26 mouse cellular contexts compared by ENCODE assay signal in the genomic region with DNA sequence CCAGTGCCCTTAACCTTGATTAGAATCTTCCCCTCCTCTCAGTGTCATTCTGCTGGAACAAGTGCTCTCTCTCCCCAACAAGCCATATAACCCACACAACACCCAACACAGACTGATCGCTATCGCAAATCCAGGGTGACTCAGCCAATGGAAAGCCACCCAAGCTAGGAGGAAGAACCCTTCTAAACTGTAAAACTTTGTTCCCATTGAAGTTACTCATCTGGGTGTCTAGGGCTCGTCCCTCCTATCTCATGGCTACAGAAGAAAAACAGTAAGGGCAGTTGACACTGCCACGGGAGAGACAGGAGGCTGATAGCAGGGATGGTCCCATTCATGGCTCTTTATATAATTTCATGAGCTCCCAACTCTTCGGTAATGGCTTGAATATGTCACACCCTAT.
A peak's percentile ranks its signal among the peaks of the same experiment; 100 is the strongest.
DNase-seq lines count a peak whose midpoint lies in the region; ATAC-seq and TF ChIP-seq lines count a peak whose summit lies in the region.
"Had no signal": no experiment of that assay in that cellular context is flagged by ENCODE, and none has a peak within 500 bp of the region (broad histone marks: within the 10 kb centered on the region; RNA-seq: fewer than 3 reads in every experiment).

No protein-coding gene starts in this region.

- peaks cover 23% of the 10 kb centered on the region for H3K36me3 ChIP-seq in G1E (replicated peaks)
- H3K36me3 ChIP-seq in liver, embryonic 11.5 days (ENCODE audit: control insufficient read depth, insufficient read depth, low read length), result peaks cover 2% of the 10 kb centered on the region; the same call in 1 of the 2 replicates
- H3K36me3 ChIP-seq in lung, postnatal 0 days (ENCODE audit: insufficient read depth, low read length), result no peaks in the 10 kb centered on the region
- H3K36me3 ChIP-seq in kidney, embryonic 16.5 days (ENCODE audit: insufficient read depth, low read length), result no peaks in the 10 kb centered on the region
- H3K36me3 ChIP-seq: embryonic facial prominence, embryonic 10.5 days; forebrain, embryonic 15.5 days; heart, embryonic 10.5 days; hindbrain, embryonic 13.5 days; limb, embryonic 12.5 days; lung, embryonic 15.5 days; midbrain, embryonic 12.5 days; neural tube, embryonic 12.5 days had no signal

- intact Hi-C loops in left cerebral cortex, postnatal 4 days (cut with DNase I), result no loop called here

- TF ChIP-seq EP300 in lung, postnatal 0 days (IDR thresholded peaks at IDR 0.05), result no peak

- peak; percentile 57 for DNase-seq in G1E (ENCODE audit: low spot score)
- DNase-seq in liver, embryonic 11.5 days (ENCODE audit: low spot score), result no peak
- DNase-seq in lung, postnatal 0 days (ENCODE audit: low spot score), result no peak
- no peak for DNase-seq in left cerebral cortex, postnatal 4 days
- DNase-seq: adrenal gland, postnatal 14 days; cerebellum, adult 18-20 months; cerebellum, postnatal 36 days; kidney, adult 2 months; kidney, postnatal 36 days; thymus, adult 2 months had no signal

- peak; percentile 87 for ATAC-seq in G1E (ENCODE audit: extremely low read depth, insufficient number of reproducible peaks, low FRiP score, poor library complexity, severe bottlenecking)
- ATAC-seq in common myeloid progenitor, adult 5-6 weeks (replicated peaks; ENCODE audit: low read depth, poor library complexity, severe bottlenecking), result peak; percentile 60
- ATAC-seq in liver, embryonic 11.5 days (replicated peaks; ENCODE audit: low FRiP score), result peak; percentile 72
- peak; percentile 86 for ATAC-seq in megakaryocyte progenitor cell, adult 5-6 weeks (replicated peaks; ENCODE audit: poor library complexity)
- no peak for ATAC-seq in lung, postnatal 0 days
- ATAC-seq in kidney, embryonic 16.5 days (ENCODE audit: low FRiP score, low TSS enrichment), result no peak
- ATAC-seq: activated CD4-positive, CD25-positive, alpha-beta regulatory T cell, adult 4 months; forebrain, embryonic 15.5 days; inflammation-experienced regulatory T-cells, adult 6 months; Patski had no signal

- WGBS in liver, embryonic 11.5 days, result 53% methylated on average over 5 of the region's 5 CpGs
- 84% methylated on average over 5 of the region's 5 CpGs for WGBS in lung, postnatal 0 days
- 87% methylated on average over 5 of the region's 5 CpGs for WGBS in kidney, embryonic 16.5 days

- no peaks in the 10 kb centered on the region for H3K27me3 ChIP-seq in G1E (ENCODE audit: insufficient read depth, low read length)
- H3K27me3 ChIP-seq in liver, embryonic 11.5 days (replicated peaks; ENCODE audit: control insufficient read depth, insufficient read depth, low read length), result no peaks in the 10 kb centered on the region
- H3K27me3 ChIP-seq in lung, postnatal 0 days (replicated peaks; ENCODE audit: insufficient read depth, low read length), result no peaks in the 10 kb centered on the region
- no peaks in the 10 kb centered on the region for H3K27me3 ChIP-seq in kidney, embryonic 16.5 days (ENCODE audit: insufficient read depth, low read length)
- H3K27me3 ChIP-seq: forebrain, embryonic 15.5 days; hindbrain, embryonic 13.5 days; limb, embryonic 12.5 days; lung, embryonic 15.5 days; midbrain, embryonic 12.5 days; neural tube, embryonic 12.5 days; Patski had no signal

- H3K4me2 ChIP-seq in liver, embryonic 11.5 days, result peak overlapping the region; percentile 12; the same call in 1 of the 2 replicates
- no peak overlapping the region for H3K4me2 ChIP-seq in lung, postnatal 0 days (replicated peaks; ENCODE audit: low read depth, low read length)
- no peak overlapping the region for H3K4me2 ChIP-seq in kidney, embryonic 16.5 days (replicated peaks; ENCODE audit: low read depth, low read length)
- H3K4me2 ChIP-seq: forebrain, embryonic 15.5 days; hindbrain, embryonic 13.5 days; limb, embryonic 12.5 days; lung, embryonic 15.5 days; midbrain, embryonic 12.5 days; neural tube, embryonic 12.5 days had no signal

- peak overlapping the region; percentile 25; the same call in 1 of the 2 replicates for H3K9ac ChIP-seq in liver, embryonic 11.5 days (ENCODE audit: low read depth, low read length)
- H3K9ac ChIP-seq in lung, postnatal 0 days (replicated peaks; ENCODE audit: low read depth), result no peak overlapping the region
- H3K9ac ChIP-seq in kidney, embryonic 16.5 days (replicated peaks; ENCODE audit: low read length), result no peak overlapping the region
- H3K9ac ChIP-seq: forebrain, embryonic 15.5 days; hindbrain, embryonic 13.5 days; limb, embryonic 12.5 days; lung, embryonic 15.5 days; midbrain, embryonic 12.5 days; neural tube, embryonic 12.5 days had no signal

- H3K4me3 ChIP-seq in G1E (ENCODE audit: low read depth, low read length), result peak overlapping the region; percentile 0; the same call in 1 of the 2 replicates
- H3K4me3 ChIP-seq in liver, embryonic 11.5 days (ENCODE audit: low read depth, low read length), result no peak overlapping the region
- no peak overlapping the region for H3K4me3 ChIP-seq in lung, postnatal 0 days (ENCODE audit: low read depth, low read length)
- H3K4me3 ChIP-seq in kidney, embryonic 16.5 days (ENCODE audit: low read length), result no peak overlapping the region
- H3K4me3 ChIP-seq: embryonic facial prominence, embryonic 10.5 days; erythroblast, embryonic 14.5 days; forebrain, embryonic 15.5 days; heart, embryonic 10.5 days; hindbrain, embryonic 13.5 days; limb, embryonic 12.5 days; lung, embryonic 15.5 days; midbrain, embryonic 12.5 days; neural tube, embryonic 12.5 days had no signal

- peak overlapping the region; percentile 72 for H3K27ac ChIP-seq in liver, embryonic 11.5 days (ENCODE audit: low read depth, low read length)
- H3K27ac ChIP-seq in lung, postnatal 0 days (ENCODE audit: low read length), result no peak overlapping the region
- H3K27ac ChIP-seq in kidney, embryonic 16.5 days (ENCODE audit: low read length), result no peak overlapping the region
- H3K27ac ChIP-seq: embryonic facial prominence, embryonic 10.5 days; forebrain, embryonic 15.5 days; heart, embryonic 10.5 days; hindbrain, embryonic 13.5 days; limb, embryonic 12.5 days; lung, embryonic 15.5 days; macrophage; midbrain, embryonic 12.5 days; neural tube, embryonic 12.5 days had no signal

- TF ChIP-seq CTCF in G1E (IDR thresholded peaks at IDR 0.05; ENCODE audit: low read depth, low read length), result no peak
- TF ChIP-seq CTCF in lung, postnatal 0 days (IDR thresholded peaks at IDR 0.05), result no peak

- H3K4me1 ChIP-seq in G1E (ENCODE audit: insufficient read depth, low read depth, low read length), result peaks cover 55% of the 10 kb centered on the region
- H3K4me1 ChIP-seq in liver, embryonic 11.5 days (replicated peaks; ENCODE audit: control insufficient read depth, insufficient read depth, low read length), result peaks cover 17% of the 10 kb centered on the region
- no peaks in the 10 kb centered on the region for H3K4me1 ChIP-seq in lung, postnatal 0 days (ENCODE audit: insufficient read depth, low read depth, low read length)
- H3K4me1 ChIP-seq in kidney, embryonic 16.5 days (ENCODE audit: insufficient read depth, low read length), result peaks cover 14% of the 10 kb centered on the region

- H3K9me3 ChIP-seq in G1E (replicated peaks), result no peaks in the 10 kb centered on the region
- H3K9me3 ChIP-seq in liver, embryonic 11.5 days (ENCODE audit: control insufficient read depth, low read length), result no peaks in the 10 kb centered on the region
- H3K9me3 ChIP-seq in lung, postnatal 0 days (ENCODE audit: low read length), result no peaks in the 10 kb centered on the region
- H3K9me3 ChIP-seq in kidney, embryonic 16.5 days (ENCODE audit: low read length), result no peaks in the 10 kb centered on the region
- H3K9me3 ChIP-seq: embryonic facial prominence, embryonic 10.5 days; forebrain, embryonic 15.5 days; heart, embryonic 10.5 days; hindbrain, embryonic 13.5 days; limb, embryonic 12.5 days; lung, embryonic 15.5 days; midbrain, embryonic 12.5 days; neural tube, embryonic 12.5 days had no signal

Comparison
In these comparisons a context has a peak if more than half of its experiments do, and no peak if none do; other contexts are left out.
1. ATAC-seq: peak in G1E (single experiment), common myeloid progenitor, adult 5-6 weeks (single experiment), liver, embryonic 11.5 days (single experiment) and megakaryocyte progenitor cell, adult 5-6 weeks (single experiment); none in lung, postnatal 0 days (single experiment) and kidney, embryonic 16.5 days (single experiment).